Mouse (Mus musculus): ENCODE measurements around the gene Mt4.
A peak's percentile ranks its signal among the peaks of the same experiment; 100 is the strongest.

Gene Mt4

GRCm38 (mm10) chr8:94178857-94179712 is 42.1 kb downstream of the Mt4 start, which contains the start of gene Mt1:
TSS of gene Mt1 (plus strand) at chr8:94179082.
- peak; percentile 93 for DNase-seq (ENCODE audit: low read depth, low spot score)

DNA sequence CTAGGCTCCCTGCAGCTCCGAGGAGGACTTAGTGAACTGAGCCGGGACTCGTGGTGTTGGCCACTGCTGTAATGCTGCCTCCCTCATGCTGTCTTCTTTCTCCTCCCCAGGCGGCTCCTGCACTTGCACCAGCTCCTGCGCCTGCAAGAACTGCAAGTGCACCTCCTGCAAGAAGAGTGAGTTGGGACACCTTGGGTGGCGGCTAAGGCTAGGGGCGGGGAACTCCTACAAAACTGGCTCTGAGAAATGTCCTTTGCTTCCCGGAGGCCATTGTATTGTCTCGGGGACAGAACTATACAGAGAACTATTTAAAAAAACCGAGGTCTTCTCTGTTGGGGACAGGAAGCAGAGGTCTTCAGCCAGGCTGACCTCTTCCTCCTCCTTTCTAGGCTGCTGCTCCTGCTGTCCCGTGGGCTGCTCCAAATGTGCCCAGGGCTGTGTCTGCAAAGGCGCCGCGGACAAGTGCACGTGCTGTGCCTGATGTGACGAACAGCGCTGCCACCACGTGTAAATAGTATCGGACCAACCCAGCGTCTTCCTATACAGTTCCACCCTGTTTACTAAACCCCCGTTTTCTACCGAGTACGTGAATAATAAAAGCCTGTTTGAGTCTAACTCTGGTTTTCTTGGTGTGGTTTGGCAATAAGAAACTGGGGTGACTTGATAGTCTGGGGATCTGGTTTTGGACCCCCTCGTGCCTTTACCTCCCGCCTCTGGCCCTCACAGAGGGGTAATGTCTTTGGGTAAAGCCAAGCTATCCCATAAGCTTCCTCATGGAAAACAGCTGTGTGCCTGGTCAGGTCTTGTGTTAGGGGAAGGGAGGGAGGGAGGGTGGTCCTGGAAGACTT is 42.9 kb downstream of the Mt4 start:
- DNase-seq (ENCODE audit: low read depth, low spot score), result no peak

DNA sequence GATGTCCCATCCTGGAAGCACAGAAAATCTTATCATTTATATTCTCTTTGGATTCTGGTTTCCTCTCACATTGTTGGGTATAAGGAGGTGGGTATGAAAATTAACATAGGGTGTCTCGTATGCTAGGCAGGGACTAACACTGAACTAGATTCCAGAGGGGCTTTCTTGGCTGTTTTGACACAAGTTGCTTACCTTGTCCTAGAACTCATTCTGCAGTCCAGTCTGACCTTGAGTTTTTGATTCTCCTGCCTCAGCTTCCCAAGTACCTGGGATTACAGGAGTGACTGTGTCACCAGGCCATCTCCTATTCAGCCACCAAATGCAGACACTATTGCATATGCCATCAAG is 43.5 kb downstream of the Mt4 start:
- no peak for DNase-seq (ENCODE audit: low read depth, low spot score)

- DNase-seq (ENCODE audit: low read depth, low spot score), result no peak
Observed at GRCm38 (mm10) chr8:94182055-94182929, 45.3 kb downstream of the Mt4 start.

GRCm38 (mm10) chr8:94183117-94183516 is 46.1 kb downstream of the Mt4 start:
- DNase-seq (ENCODE audit: low read depth, low spot score), result peak; percentile 67

DNA sequence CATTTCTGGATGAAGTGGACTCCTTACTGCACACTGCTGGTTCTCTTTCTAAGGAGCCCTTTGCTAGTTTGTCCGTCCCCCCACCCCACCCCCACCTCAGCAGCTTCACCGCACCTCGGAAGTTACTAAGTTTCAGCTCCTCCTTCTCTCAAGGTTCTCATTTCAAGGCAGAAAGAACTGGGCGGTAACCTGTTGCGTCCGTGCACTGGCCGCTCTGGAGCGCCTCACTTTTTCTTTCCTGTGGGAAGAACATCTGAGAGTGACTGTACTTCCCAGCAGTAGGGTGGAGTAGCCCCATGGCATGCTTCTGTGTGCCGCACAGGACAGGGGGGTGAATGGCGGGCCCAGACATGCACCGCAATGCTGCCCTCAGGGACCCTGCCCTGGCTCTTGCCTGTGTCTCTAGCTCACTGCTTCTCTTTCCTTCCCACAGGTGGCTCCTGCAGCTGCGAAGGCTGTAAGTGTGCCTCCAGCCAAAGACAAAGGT is 47.4 kb downstream of the Mt4 start:
- no peak for DNase-seq (ENCODE audit: low read depth, low spot score)

DNA sequence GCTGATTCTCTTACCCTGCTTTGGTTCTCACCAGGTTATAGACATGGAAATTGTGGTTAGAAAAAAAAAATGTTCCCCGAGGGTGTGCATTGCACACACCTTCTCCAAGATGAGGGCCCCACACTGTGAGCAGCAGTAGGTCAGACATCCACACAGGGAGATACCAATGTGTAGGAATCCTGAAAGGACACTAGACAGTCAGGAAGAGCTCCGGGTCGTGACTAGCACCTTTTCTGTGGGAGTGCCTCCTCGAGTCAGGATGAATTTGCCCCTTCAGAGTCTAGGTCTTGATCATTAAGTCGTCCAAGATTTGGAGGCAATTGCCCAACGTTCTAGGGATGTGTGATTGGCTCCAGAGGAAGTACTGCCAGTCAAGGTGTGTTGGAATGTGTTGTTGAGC is 48.8 kb downstream of the Mt4 start:
- no peak for DNase-seq (ENCODE audit: low read depth, low spot score)

DNA sequence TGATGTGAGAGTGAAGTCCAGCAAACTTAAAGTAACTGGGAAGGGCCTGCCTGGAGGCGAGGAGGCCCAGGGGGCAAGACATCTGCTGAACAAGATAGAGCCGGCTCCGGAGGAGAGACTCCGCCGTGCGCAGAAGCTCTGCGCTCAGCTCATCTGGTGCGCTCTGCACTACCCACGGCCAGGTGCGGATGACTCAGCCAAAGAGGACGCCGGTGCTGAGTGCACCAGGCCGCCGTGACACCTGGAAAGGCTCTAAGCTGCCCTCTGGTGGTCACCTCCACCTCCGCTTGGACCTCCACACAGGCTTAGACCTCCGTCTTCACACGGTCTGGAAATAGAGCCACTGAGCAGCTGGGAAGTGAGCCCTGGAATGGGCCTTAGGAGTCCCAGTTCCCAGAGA is 49.5 kb downstream of the Mt4 start:
- DNase-seq (ENCODE audit: low read depth, low spot score), result no peak

- no peak for DNase-seq (ENCODE audit: low read depth, low spot score)
Observed at GRCm38 (mm10) chr8:94187290-94188002, 50.4 kb downstream of the Mt4 start.

Measured in telencephalon, adult 2 months (tissue).